Mouse (Mus musculus): ENCODE results near the gene Mtch1. TPM values are rescaled to one million over a fixed set of nuclear protein-coding genes. Genes with fewer than 3 reads are reported as not detected.
"Not testable (repeated sequence)": the region's sequence is repeated elsewhere in the genome, so short reads cannot be mapped to it uniquely, and the experiment has no call there.

Mtch1 gene
- 31.7 and 146 TPM in 2 replicates for polyA plus RNA-seq (2015; fragmentation: Nextera tagmentation; extraction: Ambion mirVana)

GRCm38 (mm10) chr17:29347645-29348256 is at the start of gene Mtch1:
TSS of gene Mtch1 (minus strand) at chr17:29347934.
- H3K4me2 ChIP-seq (ENCODE audit: low read depth, low read length) = peak within 1 kb of the TSS; percentile 75
- H3K9ac ChIP-seq (ENCODE audit: low read depth, low read length) = peak within 1 kb of the TSS; percentile 90
- peak; percentile 97 for ATAC-seq
- peak within 1 kb of the TSS; percentile 90 for H3K4me3 ChIP-seq (ENCODE audit: low read length)
- H3K27ac ChIP-seq (ENCODE audit: low read length) = peak within 1 kb of the TSS; percentile 97
- H3K36me3 ChIP-seq (ENCODE audit: control insufficient read depth, insufficient read depth, low read length) = no peaks in the 10 kb centered on the region
- WGBS = under 1% methylated on average over 51 of the region's 53 CpGs
- H3K9me3 ChIP-seq (ENCODE audit: control insufficient read depth, low read length) = no peaks in the 10 kb centered on the region
- no peaks in the 10 kb centered on the region for H3K27me3 ChIP-seq (replicated peaks; ENCODE audit: control insufficient read depth, insufficient read depth, low read length)
- peaks cover 18% of the 10 kb centered on the region for H3K4me1 ChIP-seq (ENCODE audit: control insufficient read depth, insufficient read depth, low read length)

- H3K4me1 ChIP-seq (ENCODE audit: control insufficient read depth, insufficient read depth, low read length) = peaks cover 31% of the 10 kb centered on the region
- H3K27ac ChIP-seq (ENCODE audit: low read length) = no peak overlapping the region
- peak; percentile 71 for ATAC-seq
- no peaks in the 10 kb centered on the region for H3K36me3 ChIP-seq (ENCODE audit: control insufficient read depth, insufficient read depth, low read length)
- no peak overlapping the region for H3K9ac ChIP-seq (ENCODE audit: low read depth, low read length)
- H3K9me3 ChIP-seq (ENCODE audit: control insufficient read depth, low read length) = no peaks in the 10 kb centered on the region
- no peaks in the 10 kb centered on the region for H3K27me3 ChIP-seq (replicated peaks; ENCODE audit: control insufficient read depth, insufficient read depth, low read length)
- H3K4me2 ChIP-seq (ENCODE audit: low read depth, low read length) = no peak overlapping the region
- H3K4me3 ChIP-seq (ENCODE audit: low read length) = no peak overlapping the region
- 20% methylated on average over 6 of the region's 6 CpGs for WGBS
Observed at GRCm38 (mm10) chr17:29396821-29397242, 49.1 kb upstream of the Mtch1 start.

DNA sequence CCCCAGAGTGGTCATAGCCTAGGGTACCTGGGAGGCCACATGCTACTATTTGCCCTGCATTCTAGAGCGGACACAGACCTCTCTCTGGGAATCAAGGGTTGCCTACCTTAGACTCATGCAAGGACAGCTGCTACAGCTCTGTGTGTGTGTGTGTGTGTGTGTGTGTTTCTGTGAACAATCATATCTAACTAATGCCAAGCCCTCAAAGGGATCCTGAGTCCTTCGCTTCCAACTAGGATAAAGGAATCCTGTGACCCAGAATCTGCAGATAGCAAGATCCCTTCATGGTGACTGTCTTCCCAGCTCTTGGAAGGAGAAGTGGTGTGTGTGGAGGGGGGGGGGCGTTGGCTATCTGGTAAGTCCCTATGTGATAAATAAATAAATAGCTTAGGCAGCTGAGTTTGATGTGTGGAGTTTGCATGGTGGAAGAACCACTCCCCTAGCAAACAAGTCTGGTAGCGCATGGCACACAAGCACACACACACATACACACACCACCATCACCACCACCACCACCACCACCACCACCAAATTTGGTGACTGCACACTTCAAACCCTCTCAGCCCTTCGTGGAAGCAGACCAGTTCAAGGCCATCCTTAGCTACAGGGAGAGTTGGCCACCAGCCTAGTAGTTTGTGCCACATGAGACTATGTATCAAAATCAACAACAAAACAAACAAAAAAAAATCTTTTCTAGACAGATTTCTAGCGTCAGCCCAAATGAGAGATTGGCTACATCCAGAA is 48.5 kb upstream of the Mtch1 start:
- Histone ChIP-seq H3K4me3 (ENCODE audit: low read length) (no peak overlapping the region), H3K36me3 (ENCODE audit: control insufficient read depth, insufficient read depth, low read length) (no peaks in the 10 kb centered on the region), H3K27ac (ENCODE audit: low read length) (no peak overlapping the region), H3K4me2 (ENCODE audit: low read depth, low read length) (no peak overlapping the region), H3K27me3 (replicated peaks; ENCODE audit: control insufficient read depth, insufficient read depth, low read length) (no peaks in the 10 kb centered on the region), H3K9ac (ENCODE audit: low read depth, low read length) (no peak overlapping the region), H3K4me1 (ENCODE audit: control insufficient read depth, insufficient read depth, low read length) (peaks cover 29% of the 10 kb centered on the region), H3K9me3 (ENCODE audit: control insufficient read depth, low read length) (no peaks in the 10 kb centered on the region)
- no peak for ATAC-seq
- WGBS = 50% methylated on average over 6 of the region's 6 CpGs

DNA sequence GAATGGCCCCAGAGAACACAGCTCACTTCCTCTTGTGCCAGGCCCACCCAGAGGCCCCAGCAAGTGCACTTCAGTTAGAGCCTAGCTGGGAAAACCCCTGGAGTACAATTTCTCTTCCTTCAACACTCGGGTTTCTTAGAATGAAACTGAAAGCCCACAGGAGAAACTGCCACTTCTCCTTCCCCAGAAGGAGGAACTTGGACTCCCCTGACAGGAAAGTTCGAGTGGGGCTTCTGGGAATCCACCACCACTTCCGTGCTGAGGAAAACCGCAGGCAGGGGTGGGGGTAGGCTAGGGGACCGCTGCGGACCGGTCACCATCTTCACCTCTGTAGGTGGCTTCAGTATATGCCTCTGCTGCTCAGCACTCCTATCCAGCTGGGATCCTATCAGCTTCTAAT is 47.6 kb upstream of the Mtch1 start:
- Histone ChIP-seq H3K9ac (ENCODE audit: low read depth, low read length) (no peak overlapping the region), H3K4me1 (ENCODE audit: control insufficient read depth, insufficient read depth, low read length) (peaks cover 29% of the 10 kb centered on the region), H3K27ac (ENCODE audit: low read length) (no peak overlapping the region), H3K27me3 (replicated peaks; ENCODE audit: control insufficient read depth, insufficient read depth, low read length) (no peaks in the 10 kb centered on the region), H3K36me3 (ENCODE audit: control insufficient read depth, insufficient read depth, low read length) (no peaks in the 10 kb centered on the region), H3K9me3 (ENCODE audit: control insufficient read depth, low read length) (no peaks in the 10 kb centered on the region), H3K4me2 (ENCODE audit: low read depth, low read length) (no peak overlapping the region), H3K4me3 (ENCODE audit: low read length) (no peak overlapping the region)
- no peak for ATAC-seq
- 53% methylated on average over 7 of the region's 7 CpGs for WGBS

GRCm38 (mm10) chr17:29394761-29395160 is 47.0 kb upstream of the Mtch1 start:
- H3K9me3 ChIP-seq (ENCODE audit: control insufficient read depth, low read length); H3K9ac ChIP-seq (ENCODE audit: low read depth, low read length); H3K4me2 ChIP-seq (ENCODE audit: low read depth, low read length); ATAC-seq; H3K27ac ChIP-seq (ENCODE audit: low read length); H3K36me3 ChIP-seq (ENCODE audit: control insufficient read depth, insufficient read depth, low read length); H3K27me3 ChIP-seq (replicated peaks; ENCODE audit: control insufficient read depth, insufficient read depth, low read length); H3K4me3 ChIP-seq (ENCODE audit: low read length): not testable (repeated sequence)
- WGBS = 93% methylated on average over 2 of the region's 2 CpGs
- H3K4me1 ChIP-seq (ENCODE audit: control insufficient read depth, insufficient read depth, low read length) = peaks cover 27% of the 10 kb centered on the region

- Histone ChIP-seq H3K9me3 (ENCODE audit: control insufficient read depth, low read length) (no peaks in the 10 kb centered on the region), H3K9ac (ENCODE audit: low read depth, low read length) (no peak overlapping the region), H3K4me1 (ENCODE audit: control insufficient read depth, insufficient read depth, low read length) (peaks cover 22% of the 10 kb centered on the region), H3K4me2 (ENCODE audit: low read depth, low read length) (no peak overlapping the region), H3K27ac (ENCODE audit: low read length) (no peak overlapping the region), H3K36me3 (ENCODE audit: control insufficient read depth, insufficient read depth, low read length) (no peaks in the 10 kb centered on the region), H3K4me3 (ENCODE audit: low read length) (no peak overlapping the region), H3K27me3 (replicated peaks; ENCODE audit: control insufficient read depth, insufficient read depth, low read length) (no peaks in the 10 kb centered on the region)
- 43% methylated on average over 9 of the region's 9 CpGs for WGBS
- ATAC-seq = no peak
Observed at GRCm38 (mm10) chr17:29394106-29394760, 46.5 kb upstream of the Mtch1 start.

- Histone ChIP-seq H3K4me1 (ENCODE audit: control insufficient read depth, insufficient read depth, low read length) (peaks cover 15% of the 10 kb centered on the region), H3K27ac (ENCODE audit: low read length) (no peak overlapping the region), H3K36me3 (ENCODE audit: control insufficient read depth, insufficient read depth, low read length) (no peaks in the 10 kb centered on the region), H3K9me3 (ENCODE audit: control insufficient read depth, low read length) (no peaks in the 10 kb centered on the region), H3K4me2 (ENCODE audit: low read depth, low read length) (no peak overlapping the region), H3K4me3 (ENCODE audit: low read length) (no peak overlapping the region), H3K27me3 (replicated peaks; ENCODE audit: control insufficient read depth, insufficient read depth, low read length) (no peaks in the 10 kb centered on the region), H3K9ac (ENCODE audit: low read depth, low read length) (no peak overlapping the region)
- ATAC-seq = no peak
- WGBS = 60% methylated on average over 14 of the region's 14 CpGs
Observed at GRCm38 (mm10) chr17:29393335-29394089, 45.8 kb upstream of the Mtch1 start.

- Histone ChIP-seq H3K4me3 (ENCODE audit: low read length) (no peak overlapping the region), H3K9me3 (ENCODE audit: control insufficient read depth, low read length) (no peaks in the 10 kb centered on the region), H3K4me2 (ENCODE audit: low read depth, low read length) (no peak overlapping the region), H3K4me1 (ENCODE audit: control insufficient read depth, insufficient read depth, low read length) (no peaks in the 10 kb centered on the region), H3K27ac (ENCODE audit: low read length) (no peak overlapping the region), H3K36me3 (ENCODE audit: control insufficient read depth, insufficient read depth, low read length) (no peaks in the 10 kb centered on the region), H3K27me3 (replicated peaks; ENCODE audit: control insufficient read depth, insufficient read depth, low read length) (no peaks in the 10 kb centered on the region), H3K9ac (ENCODE audit: low read depth, low read length) (no peak overlapping the region)
- no peak for ATAC-seq
- 62% methylated on average over 8 of the region's 8 CpGs for WGBS
Observed at GRCm38 (mm10) chr17:29391280-29391679, 43.5 kb upstream of the Mtch1 start.

DNA sequence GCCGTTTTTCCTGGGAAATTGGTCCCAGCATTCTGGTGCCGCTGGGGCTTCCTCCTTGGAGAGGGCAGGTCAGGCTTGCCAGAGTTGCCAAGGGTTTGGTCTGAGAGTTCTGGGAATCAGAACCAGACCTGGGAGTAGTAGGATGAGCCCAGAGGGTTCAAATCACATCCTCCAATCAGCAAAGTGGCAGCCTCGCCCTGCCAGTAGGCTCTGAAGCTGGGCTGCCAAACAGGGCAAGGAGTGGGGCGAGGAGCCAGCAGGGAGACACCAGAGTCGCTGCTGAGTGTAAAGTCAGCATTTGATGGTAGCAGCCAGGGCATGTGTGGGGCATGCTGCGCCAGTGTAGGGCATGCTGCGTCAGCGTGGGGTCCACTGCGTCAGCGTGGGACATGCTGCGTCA is 41.2 kb upstream of the Mtch1 start:
- no peak for ATAC-seq
- H3K4me3 ChIP-seq (ENCODE audit: low read length) = no peak overlapping the region
- no peaks in the 10 kb centered on the region for H3K9me3 ChIP-seq (ENCODE audit: control insufficient read depth, low read length)
- no peak overlapping the region for H3K27ac ChIP-seq (ENCODE audit: low read length)
- H3K36me3 ChIP-seq (ENCODE audit: control insufficient read depth, insufficient read depth, low read length) = no peaks in the 10 kb centered on the region
- H3K4me1 ChIP-seq (ENCODE audit: control insufficient read depth, insufficient read depth, low read length) = peaks cover 5% of the 10 kb centered on the region; the same call in 1 of the 2 replicates
- H3K27me3 ChIP-seq (replicated peaks; ENCODE audit: control insufficient read depth, insufficient read depth, low read length) = no peaks in the 10 kb centered on the region
- H3K4me2 ChIP-seq (ENCODE audit: low read depth, low read length) = no peak overlapping the region
- WGBS = 84% methylated on average over 11 of the region's 11 CpGs
- no peak overlapping the region for H3K9ac ChIP-seq (ENCODE audit: low read depth, low read length)
